Mouse (Mus musculus) heart, embryonic 11.5 days (tissue): Measurements from ENCODE around the gene Adipoq. TPM values are rescaled to one million over a fixed set of nuclear protein-coding genes. Genes with fewer than 3 reads are reported as not detected.

ENCODE experiments used
- ATAC-seq: fragments of 200-750 bp; cut with Nextera tagmentation; replicated peaks from 2 replicates; pipeline ENCODE4 v1.8.0; 2017; ENCODE audit warnings: moderate library complexity; ENCODE audit not compliant: insufficient number of reproducible peaks, low FRiP score, low TSS enrichment
- H3K27ac ChIP-seq: fragments of 300-500 bp; sonication (generic); 2 replicates; pipeline ENCODE4 v1.5.1; 2014; ENCODE audit warnings: mild to moderate bottlenecking, low read depth, low read length
- H3K27me3 ChIP-seq: fragments of 300-500 bp; sonication (generic); 2 replicates; pipeline ENCODE4 v1.6.1; 2014; ENCODE audit warnings: mild to moderate bottlenecking, low read length, mixed read lengths; ENCODE audit not compliant: control insufficient read depth, insufficient read depth
- H3K36me3 ChIP-seq: fragments of 300-500 bp; sonication (generic); 2 replicates; pipeline ENCODE4 v1.6.1; 2014; ENCODE audit warnings: mild to moderate bottlenecking, low read length, moderate library complexity, mixed read lengths; ENCODE audit not compliant: control insufficient read depth, insufficient read depth
- H3K4me1 ChIP-seq: fragments of 300-500 bp; sonication (generic); 2 replicates; pipeline ENCODE4 v1.6.1; 2014; ENCODE audit warnings: low read length; ENCODE audit not compliant: control insufficient read depth, insufficient read depth
- H3K4me2 ChIP-seq: fragments of 300-500 bp; sonication (generic); 2 replicates; pipeline ENCODE4 v1.6.1; 2014; ENCODE audit warnings: mild to moderate bottlenecking, moderate library complexity
- H3K4me3 ChIP-seq: fragments of 300-500 bp; sonication (generic); 2 replicates; pipeline ENCODE4 v1.5.1; 2014; ENCODE audit warnings: low read depth, low read length
- H3K9ac ChIP-seq: fragments of 300-500 bp; sonication (generic); 2 replicates; pipeline ENCODE4 v1.6.1; 2014; ENCODE audit warnings: mild to moderate bottlenecking, low read depth, low read length, moderate library complexity
- H3K9me3 ChIP-seq: fragments of 300-500 bp; sonication (generic); replicated peaks from 2 replicates; pipeline ENCODE4 v1.6.1; 2016; ENCODE audit warnings: low read length; ENCODE audit not compliant: control insufficient read depth
- WGBS: fragments of 180-500 bp; shearing (Covaris S2); extraction: QIAGEN DNeasy Blood & Tissue Kit; methylation state at CpG from one replicate; pipeline ENCODE4 v1.1.7; 2014; ENCODE audit not compliant: insufficient replicate concordance; 5-methylcytosine and 5-hydroxymethylcytosine counted together
- polyA plus RNA-seq: library from polyadenylated mRNA; unstranded; fragments of >200 nt; fragmentation: Nextera tagmentation; extraction: Ambion mirVana; gene quantifications from 2 replicates; pipeline ENCODE4 v1.2.1, GENCODE M21; 2014

Adipoq gene
- polyA plus RNA-seq, 1 experiment from 2014 or later = 0.16 TPM

GRCm38 (mm10) chr16:23127311-23127672 is 19.0 kb upstream of the Adipoq start:
- Histone ChIP-seq H3K27me3 (no peaks in the 10 kb centered on the region), H3K4me2 (peak overlapping the region; percentile 92), H3K9ac (peak overlapping the region; percentile 95), H3K27ac (peak overlapping the region; percentile 97), H3K9me3 (no peaks in the 10 kb centered on the region), H3K4me3 (peak overlapping the region; percentile 80), H3K4me1 (peaks cover 8% of the 10 kb centered on the region), H3K36me3 (peaks cover 10% of the 10 kb centered on the region)
- ATAC-seq = no peak
- WGBS = 1% methylated on average over 4 of the region's 4 CpGs

DNA sequence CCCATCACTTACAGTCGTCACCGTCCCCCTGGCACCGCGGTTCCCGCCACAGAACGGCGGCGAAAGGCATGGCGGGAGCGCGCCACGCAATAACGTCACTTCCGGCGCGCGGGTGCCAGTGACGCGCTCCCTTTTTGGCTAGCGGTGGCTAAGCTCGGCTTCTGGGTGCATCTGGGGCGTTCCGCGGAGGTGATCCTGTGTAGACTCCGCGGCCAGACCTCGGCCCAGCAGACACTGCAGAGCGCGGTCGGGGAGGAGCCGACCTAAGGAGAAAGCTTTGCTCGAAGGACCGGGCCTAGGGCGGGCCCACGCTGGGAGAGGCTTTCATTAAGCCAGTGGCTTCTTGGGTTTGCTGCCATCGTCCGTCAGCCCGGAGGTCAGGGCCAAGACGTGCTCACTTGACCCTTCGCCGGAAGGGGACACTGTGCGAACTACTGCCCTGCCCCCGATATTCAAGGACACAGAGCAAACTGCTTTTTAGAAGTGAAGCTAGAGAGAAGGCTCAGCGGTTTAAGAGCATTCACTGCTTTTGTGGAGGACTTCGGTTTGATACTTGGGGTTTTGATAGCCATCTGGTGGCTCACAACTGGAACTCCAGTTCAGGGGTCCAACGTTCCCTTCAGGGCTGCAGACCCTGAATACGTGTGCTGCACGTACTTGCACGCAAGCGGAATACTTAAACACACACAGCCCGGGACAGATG is 18.5 kb upstream of the Adipoq start, which contains the start of gene Rfc4:
Gene Rfc4 (minus strand): TSS at position 65 of the 703 bp plus-strand sequence.
- peaks cover 8% of the 10 kb centered on the region for H3K4me1 ChIP-seq
- peak within 1 kb of the TSS; percentile 92 for H3K4me2 ChIP-seq
- no peaks in the 10 kb centered on the region for H3K27me3 ChIP-seq
- H3K9ac ChIP-seq = peak within 1 kb of the TSS; percentile 95
- H3K27ac ChIP-seq = peak within 1 kb of the TSS; percentile 97
- H3K36me3 ChIP-seq = peaks cover 7% of the 10 kb centered on the region; the same call in 1 of the 2 replicates
- WGBS = under 1% methylated on average over 51 of the region's 51 CpGs
- H3K9me3 ChIP-seq = no peaks in the 10 kb centered on the region
- H3K4me3 ChIP-seq = peak within 1 kb of the TSS; percentile 80
- peak; percentile 84 for ATAC-seq

DNA sequence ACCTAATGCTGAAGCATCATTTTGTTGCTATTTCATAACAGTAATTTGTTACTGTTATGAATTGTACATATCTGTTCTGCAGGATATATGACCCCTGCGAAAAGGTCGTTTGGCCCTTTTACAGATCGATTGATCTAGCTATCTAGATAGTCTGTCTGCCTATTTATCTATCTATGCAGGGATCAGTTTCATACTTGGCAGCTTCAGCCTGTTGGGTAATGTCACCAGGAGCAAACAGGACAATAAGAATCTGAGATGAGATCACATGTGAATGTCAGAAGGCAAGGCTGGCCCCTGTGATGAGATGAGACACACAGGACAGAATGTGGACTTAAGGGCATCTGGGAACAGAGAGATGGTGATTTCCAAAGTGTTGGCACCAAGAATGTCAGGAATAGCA is 16.0 kb upstream of the Adipoq start:
- no peaks in the 10 kb centered on the region for H3K27me3 ChIP-seq
- no peak for ATAC-seq
- H3K36me3 ChIP-seq = no peaks in the 10 kb centered on the region
- no peak overlapping the region for H3K27ac ChIP-seq
- H3K9ac ChIP-seq = no peak overlapping the region
- no peak overlapping the region for H3K4me3 ChIP-seq
- H3K4me1 ChIP-seq = peaks cover 8% of the 10 kb centered on the region
- H3K9me3 ChIP-seq = no peaks in the 10 kb centered on the region
- H3K4me2 ChIP-seq = no peak overlapping the region
- WGBS = 84% methylated on average over 3 of the region's 3 CpGs

DNA sequence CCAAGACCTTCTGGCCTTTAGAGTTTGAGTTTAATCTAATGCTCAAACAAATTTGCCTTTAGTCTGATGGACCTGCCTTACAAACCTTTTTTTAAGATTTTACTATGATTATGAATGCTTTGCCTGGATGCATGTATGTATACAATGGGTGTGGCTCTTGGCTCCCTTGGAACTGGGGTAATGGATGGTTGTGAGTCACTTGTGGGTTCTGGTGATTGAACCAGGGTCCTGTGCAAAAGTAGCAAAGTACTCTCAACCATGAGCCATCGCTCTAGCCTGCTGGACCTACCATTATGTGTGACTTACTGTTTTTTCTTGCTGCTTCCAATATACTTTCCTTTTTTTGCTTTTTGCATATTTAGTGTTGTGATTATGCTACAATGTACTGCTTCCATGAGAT is 14.0 kb upstream of the Adipoq start:
- 96% methylated on average over 1 of the region's 1 CpGs for WGBS
- H3K4me2 ChIP-seq = no peak overlapping the region
- no peaks in the 10 kb centered on the region for H3K27me3 ChIP-seq
- no peak overlapping the region for H3K9ac ChIP-seq
- no peaks in the 10 kb centered on the region for H3K9me3 ChIP-seq
- H3K27ac ChIP-seq = no peak overlapping the region
- H3K4me1 ChIP-seq = peaks cover 8% of the 10 kb centered on the region
- H3K36me3 ChIP-seq = no peaks in the 10 kb centered on the region
- ATAC-seq = no peak
- H3K4me3 ChIP-seq = no peak overlapping the region

- no peak for ATAC-seq
- no peaks in the 10 kb centered on the region for H3K4me1 ChIP-seq
- no peaks in the 10 kb centered on the region for H3K9me3 ChIP-seq
- no peak overlapping the region for H3K4me2 ChIP-seq
- H3K27ac ChIP-seq = no peak overlapping the region
- H3K27me3 ChIP-seq = no peaks in the 10 kb centered on the region
- H3K4me3 ChIP-seq = no peak overlapping the region
- 23% methylated on average over 11 of the region's 11 CpGs for WGBS
- H3K9ac ChIP-seq = no peak overlapping the region
- no peaks in the 10 kb centered on the region for H3K36me3 ChIP-seq
These were observed 10.8 kb upstream of the Adipoq start for GRCm38 (mm10) chr16:23135421-23136149.

GRCm38 (mm10) chr16:23136406-23136970 is 9.8 kb upstream of the Adipoq start:
- no peak overlapping the region for H3K4me3 ChIP-seq
- WGBS = 49% methylated on average over 4 of the region's 4 CpGs
- no peaks in the 10 kb centered on the region for H3K9me3 ChIP-seq
- no peak for ATAC-seq
- no peaks in the 10 kb centered on the region for H3K4me1 ChIP-seq
- no peak overlapping the region for H3K4me2 ChIP-seq
- H3K9ac ChIP-seq = no peak overlapping the region
- H3K36me3 ChIP-seq = no peaks in the 10 kb centered on the region
- no peak overlapping the region for H3K27ac ChIP-seq
- H3K27me3 ChIP-seq = no peaks in the 10 kb centered on the region

- Histone ChIP-seq H3K36me3 (no peaks in the 10 kb centered on the region), H3K4me3 (no peak overlapping the region), H3K9ac (no peak overlapping the region), H3K4me1 (no peaks in the 10 kb centered on the region), H3K9me3 (no peaks in the 10 kb centered on the region), H3K27me3 (no peaks in the 10 kb centered on the region), H3K27ac (no peak overlapping the region), H3K4me2 (no peak overlapping the region)
- no peak for ATAC-seq
- WGBS = 91% methylated on average over 3 of the region's 3 CpGs
These were observed 5.4 kb upstream of the Adipoq start for GRCm38 (mm10) chr16:23140911-23141310.

- ATAC-seq = no peak
- Histone ChIP-seq H3K4me3 (no peak overlapping the region), H3K36me3 (no peaks in the 10 kb centered on the region), H3K27ac (no peak overlapping the region), H3K9me3 (no peaks in the 10 kb centered on the region), H3K4me1 (no peaks in the 10 kb centered on the region), H3K4me2 (no peak overlapping the region), H3K27me3 (no peaks in the 10 kb centered on the region), H3K9ac (no peak overlapping the region)
- WGBS = 79% methylated on average over 7 of the region's 7 CpGs
These were observed 2.0 kb upstream of the Adipoq start for GRCm38 (mm10) chr16:23144326-23144725.
